Mouse (Mus musculus): ENCODE data around the gene Numa1.

- no peak for TF ChIP-seq CTCF (IDR thresholded peaks at IDR 0.05; ENCODE audit: low read depth)
- TF ChIP-seq EP300 (IDR thresholded peaks at IDR 0.05; ENCODE audit: low read depth) = no peak
Measured at GRCm38 (mm10) chr7:101970429-101970775, 36.5 kb downstream of the Numa1 start.

All from liver, postnatal 0 days (tissue).